In the genomic region with DNA sequence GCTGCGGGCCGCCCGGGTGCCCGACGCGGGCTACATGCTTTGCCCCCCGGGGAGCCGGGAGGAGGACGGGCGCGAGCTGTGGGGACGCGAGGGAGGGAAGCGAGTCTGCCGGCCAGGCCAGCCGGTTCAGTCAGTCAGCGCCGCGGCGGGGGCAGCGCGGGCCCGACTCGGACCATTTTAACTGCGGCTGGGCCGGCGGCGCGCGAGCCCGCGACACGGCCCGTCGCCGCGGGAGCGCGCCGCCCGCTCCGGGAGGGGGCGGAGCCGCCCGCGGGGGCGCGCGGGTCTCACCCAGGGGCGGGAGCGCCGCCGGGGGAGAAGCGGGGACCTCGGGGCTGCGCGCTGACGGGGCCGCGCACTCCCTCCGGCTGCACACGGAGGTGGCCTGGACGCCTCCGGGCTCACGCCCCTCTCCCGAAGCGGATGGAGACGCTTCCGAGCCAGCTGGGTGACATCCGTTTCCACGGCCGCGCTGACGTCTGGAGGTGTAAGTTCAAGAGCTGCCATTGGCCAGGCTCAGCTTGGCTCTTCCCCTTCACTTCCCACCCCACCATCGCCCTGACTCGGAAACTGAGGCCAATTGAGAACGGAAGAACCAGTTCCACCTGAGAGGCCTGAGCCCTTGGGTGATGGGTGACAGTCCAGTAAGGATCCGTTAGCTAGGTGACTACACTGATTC, we compare ENCODE assay signal across 8 mouse cellular contexts. TPM values are rescaled to one million over a fixed set of nuclear protein-coding genes. Genes with fewer than 3 reads are reported as not detected.
DNase-seq lines count a peak whose midpoint lies in the region; ATAC-seq and TF ChIP-seq lines count a peak whose summit lies in the region.

No protein-coding gene starts in this region.

- H3K27me3 ChIP-seq in forebrain, embryonic 16.5 days (replicated peaks; ENCODE audit: control insufficient read depth, insufficient read depth, low read length), result no peaks in the 10 kb centered on the region
- no peaks in the 10 kb centered on the region for H3K27me3 ChIP-seq in neural tube, embryonic 14.5 days (ENCODE audit: control insufficient read depth, insufficient read depth, low read length)
- no peaks in the 10 kb centered on the region for H3K27me3 ChIP-seq in testis, adult 2 months (ENCODE audit: control insufficient read depth, insufficient read depth, low read length)

- peak; percentile 75 for ATAC-seq in forebrain, embryonic 16.5 days
- peak; percentile 83 for ATAC-seq in neural tube, embryonic 14.5 days (ENCODE audit: low read depth)

- H3K4me1 ChIP-seq in ES-E14 (ENCODE audit: control insufficient read depth in 2 of 2, insufficient read depth in 2 of 2, low read length in 2 of 2, poor library complexity in 1 of 2), result peaks cover 2 to 7% of the 10 kb centered on the region in 2 experiments; a peak in 3 of 4 replicates
- H3K4me1 ChIP-seq in forebrain, embryonic 16.5 days (replicated peaks; ENCODE audit: control insufficient read depth, insufficient read depth, low read length), result peaks cover 25% of the 10 kb centered on the region
- peaks cover 24% of the 10 kb centered on the region for H3K4me1 ChIP-seq in neural tube, embryonic 14.5 days (ENCODE audit: control insufficient read depth, insufficient read depth, low read length)
- H3K4me1 ChIP-seq in testis, adult 2 months (ENCODE audit: control insufficient read depth, insufficient read depth, low read length), result peaks cover 11% of the 10 kb centered on the region

- in situ Hi-C loops in ES-E14 (cut with MboI; ENCODE audit: low sequenced_read_pairs in 2 of 2, unreplicated experiment in 2 of 2), result no loop called here

- H3K4me3 ChIP-seq in ES-E14 (ENCODE audit: insufficient read depth in 1 of 2, low read depth in 1 of 2, low read length in 2 of 2, poor library complexity in 1 of 2, severe bottlenecking in 1 of 2), result peak overlapping the region; percentile 93 to 94
- peak overlapping the region; percentile 85 for H3K4me3 ChIP-seq in forebrain, embryonic 16.5 days (replicated peaks; ENCODE audit: low read length)
- peak overlapping the region; percentile 94 for H3K4me3 ChIP-seq in neural tube, embryonic 14.5 days (ENCODE audit: low read depth, low read length)
- peak overlapping the region; percentile 98 for H3K4me3 ChIP-seq in testis, adult 2 months (ENCODE audit: control insufficient read depth, low read depth, low read length)

- TF ChIP-seq CTCF in testis, adult 2 months (IDR thresholded peaks at IDR 0.05; ENCODE audit: control insufficient read depth, insufficient read depth, insufficient replicate concordance, low read depth, low read length), result no peak

- DNase-seq in ES-E14 (ENCODE audit: low read depth, low spot score), result peak; percentile 66
- DNase-seq in cerebellum, adult 11-12 months, result peak; percentile 87
- peak; percentile 85 for DNase-seq in heart, postnatal 25 days (ENCODE audit: low spot score)
- DNase-seq in layer of hippocampus, adult 18-20 months (ENCODE audit: low spot score in 2 of 2), result peak; percentile 81 to 88
- DNase-seq in lung, adult 18-20 months, result peak; percentile 89 to 91

- no peaks in the 10 kb centered on the region for H3K9me3 ChIP-seq in ES-E14 (ENCODE audit: control insufficient read depth, insufficient read depth, low read depth, low read length)
- H3K9me3 ChIP-seq in forebrain, embryonic 16.5 days (ENCODE audit: control insufficient read depth, low read length), result no peaks in the 10 kb centered on the region
- H3K9me3 ChIP-seq in neural tube, embryonic 14.5 days (ENCODE audit: control insufficient read depth, low read length), result no peaks in the 10 kb centered on the region

- H3K27ac ChIP-seq in ES-E14 (ENCODE audit: insufficient read depth, low read depth, low read length, poor library complexity, severe bottlenecking), result peak overlapping the region; percentile 76
- H3K27ac ChIP-seq in forebrain, embryonic 16.5 days (ENCODE audit: low read length), result peak overlapping the region; percentile 97
- peak overlapping the region; percentile 98 for H3K27ac ChIP-seq in neural tube, embryonic 14.5 days (ENCODE audit: low read depth, low read length)
- peak overlapping the region; percentile 95 for H3K27ac ChIP-seq in testis, adult 2 months (ENCODE audit: control insufficient read depth, insufficient read depth, low read depth, low read length)

- WGBS in forebrain, embryonic 16.5 days, result under 1% methylated on average over 61 of the region's 78 CpGs
- under 1% methylated on average over 51 of the region's 78 CpGs for WGBS in neural tube, embryonic 14.5 days

- H3K9ac ChIP-seq in ES-E14 (ENCODE audit: insufficient read depth, low read depth, low read length, poor library complexity, severe bottlenecking), result peak overlapping the region; percentile 93
- H3K9ac ChIP-seq in forebrain, embryonic 16.5 days (replicated peaks; ENCODE audit: low read depth, low read length), result peak overlapping the region; percentile 98
- peak overlapping the region; percentile 99 for H3K9ac ChIP-seq in neural tube, embryonic 14.5 days (replicated peaks; ENCODE audit: low read depth, low read length)

- intact Hi-C loops in heart, postnatal 25 days (cut with DNase I), result loop anchor here (5.0 kb wide), 1 partner anchor 1102 kb away; a partner anchor contains a TSS

- peaks cover 2% of the 10 kb centered on the region; the same call in 1 of the 2 replicates for H3K36me3 ChIP-seq in ES-E14 (ENCODE audit: control insufficient read depth, insufficient read depth, low read length, poor library complexity, severe bottlenecking)
- H3K36me3 ChIP-seq in forebrain, embryonic 16.5 days (ENCODE audit: control insufficient read depth, insufficient read depth), result no peaks in the 10 kb centered on the region
- H3K36me3 ChIP-seq in neural tube, embryonic 14.5 days (ENCODE audit: control insufficient read depth, insufficient read depth, low read length), result no peaks in the 10 kb centered on the region
- no peaks in the 10 kb centered on the region for H3K36me3 ChIP-seq in testis, adult 2 months (ENCODE audit: control insufficient read depth, insufficient read depth, low read length)

- TF ChIP-seq POLR2A in testis, adult 2 months (IDR thresholded peaks at IDR 0.05; ENCODE audit: control insufficient read depth, low read depth, low read length), result peak; percentile 81

- peak overlapping the region; percentile 70 for H3K4me2 ChIP-seq in forebrain, embryonic 16.5 days (ENCODE audit: low read length)
- peak overlapping the region; percentile 51 for H3K4me2 ChIP-seq in neural tube, embryonic 14.5 days (ENCODE audit: low read depth, low read length)

TF ChIP-seq in ES-E14, 5 proteins besides CTCF, POLR2A, EP300 and RAD21:
- TF ChIP-seq HCFC1 (IDR thresholded peaks at IDR 0.05; ENCODE audit: borderline replicate concordance, insufficient read depth, low read length) (no peak), MAFK (IDR thresholded peaks at IDR 0.05; ENCODE audit: insufficient read depth, low read depth, low read length) (no peak), CHD2 (IDR thresholded peaks at IDR 0.05; ENCODE audit: low read depth, low read length) (no peak), ZC3H11A (IDR thresholded peaks at IDR 0.05; ENCODE audit: borderline replicate concordance, low read depth, low read length) (no peak), ZNF384 (IDR thresholded peaks at IDR 0.05; ENCODE audit: low read depth, low read length) (no peak)

RNA-seq across cellular contexts. Expression of a gene that starts 0.5 kb away (rescaled TPM):
- 5.3 and 5.6 TPM in 2 replicates for total RNA-seq in ES-E14 (2012; rRNA removed)
- 7.3 and 7.8 TPM in 2 replicates for polyA plus RNA-seq in forebrain, embryonic 16.5 days (2015; fragmentation: Nextera tagmentation; extraction: Ambion mirVana)
- total RNA-seq in heart, postnatal 25 days (2021), result 10 to 100 TPM; 23.5 to 25.5 TPM
- 10 to 100 TPM; 53.7 to 55.0 TPM for total RNA-seq in layer of hippocampus, adult 18-20 months (2021)
- polyA plus RNA-seq in neural tube, embryonic 14.5 days (2014; fragmentation: Nextera tagmentation; extraction: Ambion mirVana), result 14.5 and 17.4 TPM in 2 replicates
- polyA plus RNA-seq in testis, adult 2 months (2012; rRNA removed), result 4.0 and 4.1 TPM in 2 replicates

Comparison
In these comparisons a context has a peak if more than half of its experiments do, and no peak if none do; other contexts are left out.
1. Peak in every context shown above with its lines: DNase-seq, ATAC-seq, H3K4me3 ChIP-seq and H3K27ac ChIP-seq.